Mouse (Mus musculus): ENCODE results near the gene Pgm2l1. TPM values are rescaled to one million over a fixed set of nuclear protein-coding genes. Genes with fewer than 3 reads are reported as not detected.
A peak's percentile ranks its signal among the peaks of the same experiment; 100 is the strongest.

Gene Pgm2l1
- polyA plus RNA-seq, 1 experiment from 2014 or later: 30.6 TPM

GRCm38 (mm10) chr7:100279803-100280202, 52.6 kb downstream of the Pgm2l1 start:
- ATAC-seq (replicated peaks): no peak
- no peak overlapping the region for H3K4me2 ChIP-seq
- H3K36me3 ChIP-seq (replicated peaks): peaks cover 3% of the 10 kb centered on the region; the same call in 1 of the 2 replicates
- no peak overlapping the region for H3K27ac ChIP-seq
- H3K4me1 ChIP-seq: no peaks in the 10 kb centered on the region; the same call in 1 of the 2 replicates
- H3K27me3 ChIP-seq (replicated peaks): no peaks in the 10 kb centered on the region
- H3K9ac ChIP-seq: no peak overlapping the region
- no peaks in the 10 kb centered on the region for H3K9me3 ChIP-seq
- H3K4me3 ChIP-seq: no peak overlapping the region
- WGBS: 0% methylated on average over 1 of the region's 1 CpGs

- Histone ChIP-seq H3K4me2 (no peak overlapping the region), H3K4me3 (no peak overlapping the region), H3K27ac (no peak overlapping the region; the same call in 1 of the 2 replicates), H3K27me3 (replicated peaks) (no peaks in the 10 kb centered on the region), H3K4me1 (peaks cover 10% of the 10 kb centered on the region), H3K9ac (no peak overlapping the region), H3K9me3 (no peaks in the 10 kb centered on the region), H3K36me3 (replicated peaks) (no peaks in the 10 kb centered on the region)
- 47% methylated on average over 3 of the region's 3 CpGs for WGBS
- no peak for ATAC-seq (replicated peaks)
These were observed 54.4 kb downstream of the Pgm2l1 start for GRCm38 (mm10) chr7:100281596-100281995.

DNA sequence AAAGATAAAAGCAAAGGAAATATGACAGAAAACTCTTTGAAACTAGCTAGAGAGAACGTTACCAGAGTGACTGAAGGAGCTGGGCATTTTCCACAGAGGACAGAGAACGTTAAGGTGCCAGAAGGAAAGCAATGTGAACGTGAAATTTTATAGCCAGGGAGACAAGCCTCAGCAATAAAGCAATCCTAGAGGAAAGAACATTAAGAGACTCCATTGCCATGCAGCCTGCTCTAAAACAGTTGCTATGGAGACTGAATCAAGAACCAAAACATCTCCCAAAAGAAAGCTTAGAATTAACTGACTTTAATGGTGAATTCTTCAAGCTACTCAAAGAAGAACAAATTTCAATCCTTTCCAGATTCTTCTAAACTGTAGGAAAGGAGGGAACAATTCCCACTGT, 56.1 kb downstream of the Pgm2l1 start:
- Histone ChIP-seq H3K4me2 (no peak overlapping the region), H3K4me1 (peaks cover 16% of the 10 kb centered on the region), H3K36me3 (replicated peaks) (no peaks in the 10 kb centered on the region), H3K9me3 (no peaks in the 10 kb centered on the region), H3K27ac (no peak overlapping the region), H3K27me3 (replicated peaks) (no peaks in the 10 kb centered on the region), H3K4me3 (no peak overlapping the region), H3K9ac (no peak overlapping the region)
- 11% methylated on average over 3 of the region's 3 CpGs for WGBS
- ATAC-seq (replicated peaks): no peak

DNA sequence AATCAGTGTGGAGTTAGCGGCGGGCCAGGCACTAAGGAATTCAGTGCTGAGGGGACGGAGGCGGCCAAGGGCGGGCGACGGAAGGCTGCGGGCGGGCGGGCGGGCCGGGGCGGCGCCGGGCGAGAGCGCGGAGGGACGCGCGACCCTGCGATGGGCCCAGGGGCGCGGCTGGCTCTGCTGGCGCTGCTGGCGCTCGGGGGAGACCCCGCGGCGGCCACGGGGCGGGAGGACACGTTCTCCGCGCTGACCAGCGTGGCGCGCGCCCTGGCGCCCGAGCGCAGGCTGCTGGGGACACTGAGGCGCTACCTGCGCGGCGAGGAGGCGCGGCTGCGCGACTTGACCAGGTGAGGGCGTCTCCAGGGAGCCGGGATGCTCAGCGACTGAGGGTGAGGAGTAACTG, 58.2 kb downstream of the Pgm2l1 start, which contains the start of gene P4ha3:
Gene P4ha3, plus strand, starts transcription at position 138 of the 400 bp plus-strand sequence.
- Histone ChIP-seq H3K9me3 (no peaks in the 10 kb centered on the region), H3K4me1 (peaks cover 24% of the 10 kb centered on the region), H3K4me2 (peak within 1 kb of the TSS; percentile 92), H3K4me3 (peak within 1 kb of the TSS; percentile 54), H3K27me3 (replicated peaks) (no peaks in the 10 kb centered on the region), H3K27ac (no peak within 1 kb of the TSS), H3K9ac (peak within 1 kb of the TSS; percentile 50), H3K36me3 (replicated peaks) (no peaks in the 10 kb centered on the region)
- peak; percentile 59 for ATAC-seq (replicated peaks)
- 0% methylated on average over 53 of the region's 53 CpGs for WGBS

- H3K27ac ChIP-seq: peak overlapping the region; percentile 63
- no peak overlapping the region for H3K9ac ChIP-seq
- H3K4me2 ChIP-seq: peak overlapping the region; percentile 10; the same call in 1 of the 2 replicates
- no peak overlapping the region for H3K4me3 ChIP-seq
- ATAC-seq (replicated peaks): peak; percentile 52; the same call in 1 of the 2 replicates
- no peaks in the 10 kb centered on the region for H3K27me3 ChIP-seq (replicated peaks)
- WGBS: 23% methylated on average over 7 of the region's 7 CpGs
- no peaks in the 10 kb centered on the region for H3K36me3 ChIP-seq (replicated peaks)
- H3K9me3 ChIP-seq: no peaks in the 10 kb centered on the region
- H3K4me1 ChIP-seq: peaks cover 24% of the 10 kb centered on the region
These were observed 60.8 kb downstream of the Pgm2l1 start for GRCm38 (mm10) chr7:100287748-100288578.

DNA sequence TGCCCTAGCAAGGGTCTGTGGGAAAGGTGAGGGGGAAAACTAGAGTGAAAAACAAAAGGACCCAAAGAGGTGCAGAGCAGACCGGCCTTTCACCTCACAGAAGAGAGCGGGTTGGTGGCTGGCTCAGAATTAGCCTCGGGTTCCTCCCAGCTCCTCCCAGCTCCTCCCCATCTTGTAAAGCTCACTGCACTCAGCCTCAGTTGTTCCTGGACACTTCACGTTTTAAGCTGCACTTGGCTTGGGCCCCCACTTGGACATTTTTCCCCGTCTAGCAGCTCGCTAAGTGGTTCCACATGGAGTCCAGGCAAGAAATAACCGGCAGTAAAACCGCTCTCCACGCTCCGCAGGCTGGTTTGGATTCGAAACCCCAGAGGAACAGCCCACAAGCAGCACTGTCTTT, 61.4 kb downstream of the Pgm2l1 start:
- H3K27me3 ChIP-seq (replicated peaks): no peaks in the 10 kb centered on the region
- H3K9ac ChIP-seq: no peak overlapping the region
- 0 out of 2 replicates have a peak, but pooled peaks have one; percentile 18 for ATAC-seq (replicated peaks)
- H3K36me3 ChIP-seq (replicated peaks): no peaks in the 10 kb centered on the region
- H3K9me3 ChIP-seq: no peaks in the 10 kb centered on the region
- H3K4me2 ChIP-seq: peak overlapping the region; percentile 10; the same call in 1 of the 2 replicates
- H3K4me1 ChIP-seq: peaks cover 24% of the 10 kb centered on the region
- 37% methylated on average over 11 of the region's 11 CpGs for WGBS
- H3K27ac ChIP-seq: peak overlapping the region; percentile 63
- no peak overlapping the region for H3K4me3 ChIP-seq

- Histone ChIP-seq H3K4me1 (peaks cover 5% of the 10 kb centered on the region), H3K36me3 (replicated peaks) (no peaks in the 10 kb centered on the region), H3K9ac (no peak overlapping the region), H3K9me3 (no peaks in the 10 kb centered on the region), H3K27me3 (replicated peaks) (no peaks in the 10 kb centered on the region), H3K4me3 (no peak overlapping the region), H3K4me2 (no peak overlapping the region), H3K27ac (no peak overlapping the region)
- 87% methylated on average over 8 of the region's 8 CpGs for WGBS
- ATAC-seq (replicated peaks): no peak
These were observed 66.4 kb downstream of the Pgm2l1 start for GRCm38 (mm10) chr7:100293546-100293945.

DNA sequence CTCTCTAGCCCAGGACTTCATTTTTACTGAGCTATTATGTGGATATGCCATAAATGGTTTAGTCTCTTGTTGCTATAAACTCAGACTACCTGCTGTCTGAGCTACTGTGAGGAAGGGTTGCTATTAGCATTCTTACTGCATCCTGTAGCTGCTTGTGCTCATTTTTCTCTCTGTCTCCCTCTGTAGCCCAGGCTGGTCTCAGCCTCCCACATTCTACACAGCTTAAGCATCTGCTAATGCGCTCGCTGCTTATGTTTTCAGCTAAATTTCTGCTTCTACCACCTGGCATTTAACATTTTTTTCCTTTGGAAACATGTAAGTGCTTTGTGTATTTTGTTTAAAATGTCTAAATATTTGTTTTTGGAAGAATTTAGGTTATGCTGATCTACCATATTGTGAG, 68.6 kb downstream of the Pgm2l1 start:
- Histone ChIP-seq H3K27me3 (replicated peaks) (no peaks in the 10 kb centered on the region), H3K9ac (no peak overlapping the region), H3K4me2 (no peak overlapping the region), H3K4me1 (no peaks in the 10 kb centered on the region), H3K36me3 (replicated peaks) (no peaks in the 10 kb centered on the region), H3K27ac (no peak overlapping the region), H3K9me3 (no peaks in the 10 kb centered on the region), H3K4me3 (no peak overlapping the region)
- no peak for ATAC-seq (replicated peaks)
- 94% methylated on average over 2 of the region's 2 CpGs for WGBS

DNA sequence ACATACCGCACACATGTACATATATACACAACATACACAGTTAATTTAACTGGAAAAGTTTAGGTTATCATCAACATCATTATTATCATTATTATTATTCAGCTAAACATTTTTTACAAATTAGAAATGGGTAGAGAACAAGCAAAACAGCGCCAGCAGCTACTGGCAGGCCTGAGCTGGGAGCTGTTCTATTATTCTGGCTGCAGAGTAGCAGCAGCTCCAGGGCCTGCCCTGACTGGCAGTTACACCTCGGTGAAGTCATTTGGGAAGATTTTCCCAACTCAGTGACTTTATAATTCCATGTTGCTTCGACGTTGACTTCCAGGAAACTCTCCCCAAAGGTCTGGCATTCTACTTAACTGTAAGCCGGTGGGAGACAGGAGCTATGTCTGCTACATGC, 69.5 kb downstream of the Pgm2l1 start:
- Histone ChIP-seq H3K36me3 (replicated peaks) (no peaks in the 10 kb centered on the region), H3K4me1 (no peaks in the 10 kb centered on the region), H3K27me3 (replicated peaks) (no peaks in the 10 kb centered on the region), H3K27ac (no peak overlapping the region), H3K9me3 (no peaks in the 10 kb centered on the region), H3K9ac (no peak overlapping the region), H3K4me3 (no peak overlapping the region), H3K4me2 (no peak overlapping the region)
- no peak for ATAC-seq (replicated peaks)
- WGBS: 81% methylated on average over 6 of the region's 6 CpGs

DNA sequence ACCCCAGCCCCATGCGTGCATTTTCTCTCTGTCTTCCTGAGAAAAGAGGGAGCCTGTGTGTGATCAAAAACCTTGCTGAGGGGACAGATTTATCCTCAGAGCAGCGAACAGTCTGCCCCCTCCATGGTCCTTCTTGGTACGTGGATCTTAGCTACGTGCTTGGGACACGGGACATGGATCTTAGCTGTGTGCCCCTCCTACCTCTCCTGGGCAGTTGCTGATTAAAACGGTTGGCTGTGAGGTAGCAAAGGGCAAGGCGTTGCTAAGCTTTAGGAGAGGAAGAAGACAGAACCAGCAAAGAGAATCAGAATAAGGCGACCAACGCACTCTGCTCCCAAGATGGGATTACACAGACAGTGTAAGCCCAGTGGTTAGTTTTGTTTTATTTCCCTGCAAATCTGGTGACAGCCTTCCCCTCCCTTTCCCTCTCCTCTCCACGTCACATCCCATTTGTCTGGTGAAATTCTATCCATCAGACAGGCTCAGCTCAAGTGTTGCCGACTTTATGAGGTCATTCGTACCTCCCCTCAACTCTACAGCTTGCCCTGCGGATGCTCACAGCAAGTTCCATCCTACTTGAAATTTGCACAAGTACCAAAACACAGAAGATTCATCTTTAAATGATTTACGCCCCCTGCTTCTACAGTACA, 71.8 kb downstream of the Pgm2l1 start:
- Histone ChIP-seq H3K27ac (no peak overlapping the region), H3K4me3 (no peak overlapping the region), H3K9me3 (no peaks in the 10 kb centered on the region), H3K36me3 (replicated peaks) (no peaks in the 10 kb centered on the region), H3K4me2 (no peak overlapping the region), H3K9ac (no peak overlapping the region), H3K4me1 (no peaks in the 10 kb centered on the region), H3K27me3 (replicated peaks) (no peaks in the 10 kb centered on the region)
- ATAC-seq (replicated peaks): no peak
- WGBS: 71% methylated on average over 14 of the region's 14 CpGs

- 75% methylated on average over 3 of the region's 3 CpGs for WGBS
- Histone ChIP-seq H3K4me1 (no peaks in the 10 kb centered on the region), H3K27ac (no peak overlapping the region), H3K9me3 (no peaks in the 10 kb centered on the region), H3K4me3 (no peak overlapping the region), H3K9ac (no peak overlapping the region), H3K36me3 (replicated peaks) (no peaks in the 10 kb centered on the region), H3K27me3 (replicated peaks) (no peaks in the 10 kb centered on the region), H3K4me2 (no peak overlapping the region)
- ATAC-seq (replicated peaks): no peak
These were observed 74.2 kb downstream of the Pgm2l1 start for GRCm38 (mm10) chr7:100301390-100301789.

- no peak for ATAC-seq (replicated peaks)
- Histone ChIP-seq H3K27me3 (replicated peaks) (no peaks in the 10 kb centered on the region), H3K9me3 (no peaks in the 10 kb centered on the region), H3K4me3 (no peak overlapping the region), H3K36me3 (replicated peaks) (no peaks in the 10 kb centered on the region), H3K4me2 (no peak overlapping the region), H3K4me1 (peaks cover 4% of the 10 kb centered on the region), H3K9ac (no peak overlapping the region), H3K27ac (0 out of 2 replicates have a peak overlapping the region, but pooled peaks have one; percentile 8)
- 62% methylated on average over 4 of the region's 4 CpGs for WGBS
These were observed 75.1 kb downstream of the Pgm2l1 start for GRCm38 (mm10) chr7:100302316-100302715.
